Mouse (Mus musculus) liver, postnatal 0 days (tissue): ENCODE data around the gene Arf5. TPM values are rescaled to one million over a fixed set of nuclear protein-coding genes. Genes with fewer than 3 reads are reported as not detected.

Experiments
- ATAC-seq: fragments of 200-750 bp; cut with Nextera tagmentation; 2 replicates; pipeline ENCODE4 v1.8.0; 2017; ENCODE audit warnings: mild to moderate bottlenecking, moderate library complexity
- DNase-seq: peaks from one replicate; pipeline ENCODE4 v3.0.0-alpha.2; 2016
- H3K27ac ChIP-seq: fragments of 300-500 bp; sonication (generic); 2 replicates; pipeline ENCODE4 v1.5.1; 2014; ENCODE audit warnings: antibody characterized with exemption, moderate library complexity, mild to moderate bottlenecking, low read depth
- H3K27me3 ChIP-seq: fragments of 300-500 bp; sonication (generic); 2 replicates; pipeline ENCODE4 v1.6.1; 2014; ENCODE audit warnings: low read length, control low read depth, mixed read lengths; ENCODE audit not compliant: insufficient read depth
- H3K36me3 ChIP-seq: fragments of 300-500 bp; sonication (generic); replicated peaks from 2 replicates; pipeline ENCODE4 v1.6.1; 2014; ENCODE audit warnings: mild to moderate bottlenecking, control low read depth, low read length, moderate library complexity, mixed read lengths; ENCODE audit not compliant: insufficient read depth
- H3K4me1 ChIP-seq: fragments of 300-500 bp; sonication (generic); 2 replicates; pipeline ENCODE4 v1.6.1; 2014; ENCODE audit warnings: antibody characterized with exemption, mild to moderate bottlenecking, control low read depth; ENCODE audit not compliant: insufficient read depth
- H3K4me2 ChIP-seq: fragments of 300-500 bp; sonication (generic); 2 replicates; pipeline ENCODE4 v1.6.1; 2014; ENCODE audit warnings: low read depth, mild to moderate bottlenecking, low read length, moderate library complexity, mixed read lengths
- H3K4me3 ChIP-seq: fragments of 300-500 bp; sonication (generic); 2 replicates; pipeline ENCODE4 v1.5.1; 2014; ENCODE audit warnings: low read depth, low read length
- H3K9ac ChIP-seq: fragments of 300-500 bp; sonication (generic); replicated peaks from 2 replicates; pipeline ENCODE4 v1.6.1; 2014; ENCODE audit warnings: mild to moderate bottlenecking, moderate library complexity
- H3K9me3 ChIP-seq: fragments of 300-500 bp; sonication (generic); 2 replicates; pipeline ENCODE4 v1.6.1; 2016; ENCODE audit warnings: mild to moderate bottlenecking, control low read depth, low read length, mixed read lengths
- CTCF ChIP-seq: sonication (generic); IDR thresholded peaks from 2 replicates; pipeline ENCODE4 v1.5.1; 2016; ENCODE audit warnings: antibody characterized with exemption, low read depth
- EP300 ChIP-seq: IDR thresholded peaks from 2 replicates; pipeline ENCODE4 v1.6.1; 2016; ENCODE audit warnings: antibody characterized with exemption, low read depth, mild to moderate bottlenecking
- WGBS: fragments of 180-500 bp; shearing (Covaris S2); extraction: QIAGEN DNeasy Blood & Tissue Kit; methylation state at CpG from one replicate; pipeline ENCODE4 v1.1.7; 2014; ENCODE audit not compliant: insufficient replicate concordance; 5-methylcytosine and 5-hydroxymethylcytosine counted together
- polyA plus RNA-seq: library from polyadenylated mRNA; unstranded; fragments of >200 nt; fragmentation: Nextera tagmentation; extraction: Ambion mirVana; gene quantifications from 2 replicates; pipeline ENCODE4 v1.2.1, GENCODE M21; 2015

Gene Arf5
- polyA plus RNA-seq, 1 experiment from 2014 or later, result 272 TPM

GRCm38 (mm10) chr6:28418449-28418848 is 4.9 kb upstream of the Arf5 start:
- H3K27ac ChIP-seq, result no peak overlapping the region
- ATAC-seq, result no peak
- peak; percentile 65 for DNase-seq

GRCm38 (mm10) chr6:28419673-28420072 is 3.7 kb upstream of the Arf5 start:
- 0 out of 2 replicates have a peak overlapping the region, but pooled peaks have one; percentile 73 for H3K4me3 ChIP-seq
- H3K9me3 ChIP-seq, result no peaks in the 10 kb centered on the region
- ATAC-seq (no peak), DNase-seq (no peak)
- no peak overlapping the region for H3K27ac ChIP-seq
- H3K4me1 ChIP-seq, result peaks cover 34% of the 10 kb centered on the region
- 0 out of 2 replicates have a peak overlapping the region, but pooled peaks have one; percentile 17 for H3K9ac ChIP-seq
- TF ChIP-seq EP300 (no peak), CTCF (no peak)
- WGBS, result 45% methylated on average over 2 of the region's 2 CpGs
- H3K4me2 ChIP-seq, result peak overlapping the region; percentile 93
- no peaks in the 10 kb centered on the region for H3K27me3 ChIP-seq
- H3K36me3 ChIP-seq, result peaks cover 32% of the 10 kb centered on the region

More at GRCm38 (mm10) chr6:28418449-28418848, 4.9 kb upstream of the Arf5 start:
- no peak overlapping the region for H3K9ac ChIP-seq
- peaks cover 33% of the 10 kb centered on the region for H3K4me1 ChIP-seq
- no peaks in the 10 kb centered on the region for H3K27me3 ChIP-seq
- no peak overlapping the region for H3K4me2 ChIP-seq
- 71% methylated on average over 14 of the region's 14 CpGs for WGBS
- H3K9me3 ChIP-seq, result no peaks in the 10 kb centered on the region
- TF ChIP-seq EP300 (no peak), CTCF (no peak)
- peaks cover 32% of the 10 kb centered on the region for H3K36me3 ChIP-seq
- H3K4me3 ChIP-seq, result no peak overlapping the region

GRCm38 (mm10) chr6:28420361-28420760 is 3.0 kb upstream of the Arf5 start:
- no peaks in the 10 kb centered on the region for H3K27me3 ChIP-seq
- peak overlapping the region; percentile 81 for H3K9ac ChIP-seq
- peaks cover 40% of the 10 kb centered on the region for H3K4me1 ChIP-seq
- H3K27ac ChIP-seq, result 0 out of 2 replicates have a peak overlapping the region, but pooled peaks have one; percentile 91
- H3K36me3 ChIP-seq, result peaks cover 29% of the 10 kb centered on the region
- peak overlapping the region; percentile 93 for H3K4me2 ChIP-seq
- WGBS, result 67% methylated on average over 17 of the region's 17 CpGs
- H3K9me3 ChIP-seq, result no peaks in the 10 kb centered on the region
- ATAC-seq (no peak), DNase-seq (no peak)
- peak overlapping the region; percentile 73 for H3K4me3 ChIP-seq
- TF ChIP-seq CTCF, result no peak
- no peak for TF ChIP-seq EP300

GRCm38 (mm10) chr6:28420865-28421264 is 2.5 kb upstream of the Arf5 start:
- Histone ChIP-seq H3K4me1 (peaks cover 43% of the 10 kb centered on the region), H3K9me3 (no peaks in the 10 kb centered on the region), H3K4me3 (peak overlapping the region; percentile 73), H3K27ac (peak overlapping the region; percentile 91), H3K4me2 (peak overlapping the region; percentile 93), H3K9ac (peak overlapping the region; percentile 81), H3K27me3 (no peaks in the 10 kb centered on the region), H3K36me3 (peaks cover 34% of the 10 kb centered on the region)
- ATAC-seq, result no peak
- 25% methylated on average over 13 of the region's 13 CpGs for WGBS
- TF ChIP-seq EP300 (no peak), CTCF (no peak)
- no peak for DNase-seq

GRCm38 (mm10) chr6:28421469-28422000 is 1.8 kb upstream of the Arf5 start:
- under 1% methylated on average over 27 of the region's 27 CpGs for WGBS

GRCm38 (mm10) chr6:28422651-28423290 is 589 bp upstream of the Arf5 start:
- Histone ChIP-seq H3K4me1 (peaks cover 47% of the 10 kb centered on the region), H3K27me3 (no peaks in the 10 kb centered on the region), H3K4me2 (peak overlapping the region; percentile 93), H3K9ac (0 out of 2 replicates have a peak overlapping the region, but pooled peaks have one; percentile 98), H3K9me3 (no peaks in the 10 kb centered on the region), H3K27ac (peak overlapping the region; percentile 91; the same call in 1 of the 2 replicates), H3K36me3 (peaks cover 29% of the 10 kb centered on the region), H3K4me3 (peak overlapping the region; percentile 98; the same call in 1 of the 2 replicates)
- DNase-seq, result no peak
- TF ChIP-seq EP300 (no peak), CTCF (no peak)
- ATAC-seq, result no peak
- WGBS, result 68% methylated on average over 15 of the region's 15 CpGs

More at GRCm38 (mm10) chr6:28421469-28422000, 1.8 kb upstream of the Arf5 start:
- H3K9me3 ChIP-seq, result no peaks in the 10 kb centered on the region
- H3K27me3 ChIP-seq, result no peaks in the 10 kb centered on the region
- DNase-seq (peak; percentile 99), ATAC-seq (peak; percentile 89)
- peak; percentile 94 for TF ChIP-seq CTCF
- TF ChIP-seq EP300, result peak; percentile 82; the same call in 1 of the 2 replicates
- H3K4me1 ChIP-seq, result peaks cover 47% of the 10 kb centered on the region
- peak overlapping the region; percentile 81 for H3K9ac ChIP-seq
- H3K36me3 ChIP-seq, result peaks cover 34% of the 10 kb centered on the region
- peak overlapping the region; percentile 73 for H3K4me3 ChIP-seq
- H3K27ac ChIP-seq, result peak overlapping the region; percentile 91
- peak overlapping the region; percentile 93 for H3K4me2 ChIP-seq
